Mouse (Mus musculus) activated CD4-positive, CD25-positive, alpha-beta regulatory T cell, adult 4 months (primary cell): ENCODE results near the gene Cacng2. TPM values are rescaled to one million over a fixed set of nuclear protein-coding genes. Genes with fewer than 3 reads are reported as not detected.

Source experiments
- ATAC-seq: one replicate; pipeline ENCODE4 v1.8.0; 2017
- polyA plus RNA-seq, 2 experiments: library from polyadenylated mRNA; unstranded; fragments of 100-300 nt; shearing (Covaris generic); gene quantifications; one replicate each; pipeline ENCODE4 v1.2.1; 2017

Gene Cacng2
- polyA plus RNA-seq, 2 experiments from 2014 or later, result 0.09 TPM; not detected in 1

DNA sequence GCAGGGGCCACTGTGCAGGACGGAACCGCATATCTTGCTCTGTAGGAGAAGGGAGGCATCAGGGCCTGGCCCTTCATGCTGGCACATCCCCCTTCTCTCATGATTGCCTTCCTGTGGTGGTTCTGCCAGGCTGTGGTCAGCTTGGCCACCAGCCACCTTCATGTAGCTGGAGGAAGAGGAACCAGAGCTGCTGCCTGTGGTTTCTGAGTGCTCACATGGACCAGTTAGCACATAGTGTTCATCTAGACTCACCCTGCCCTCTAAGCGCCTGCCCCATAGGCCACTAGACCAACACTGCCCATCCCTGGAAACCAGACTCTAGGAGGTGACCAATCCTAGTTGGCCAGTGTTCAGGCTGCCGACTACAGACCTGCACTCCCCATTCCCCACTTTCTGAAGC lies 174.1 kb downstream of the Cacng2 start:
- no peak for ATAC-seq

Other genes starting within 250 kb of the Cacng2 start
- gene Txn2, start 191.0 kb downstream of the Cacng2 start, polyA plus RNA-seq, result 100 to 1,000 TPM; 219 to 245 TPM
- gene Foxred2, start 163.3 kb downstream of the Cacng2 start, polyA plus RNA-seq, result 1 to 10 TPM; 2.0 TPM
- 100 to 1,000 TPM; 169 to 182 TPM for gene Eif3d, start 149.2 kb downstream of the Cacng2 start, polyA plus RNA-seq
- 10 to 100 TPM; 58.3 to 71.2 TPM for gene Ift27, start 54.1 kb upstream of the Cacng2 start, polyA plus RNA-seq
- gene Pvalb, start 86.4 kb upstream of the Cacng2 start, polyA plus RNA-seq, result not detected
- gene Ncf4, start 124.8 kb upstream of the Cacng2 start, polyA plus RNA-seq, result 100 to 1,000 TPM; 178 to 188 TPM
- gene Csf2rb2, start 185.7 kb upstream of the Cacng2 start, polyA plus RNA-seq, result not detected
- under 1 TPM; 0.09 to 0.31 TPM for gene Csf2rb, start 205.7 kb upstream of the Cacng2 start, polyA plus RNA-seq